Mouse (Mus musculus) kidney, adult 11 months (tissue): ENCODE data around the gene Tmem202.

ENCODE experiments used
- DNase-seq: peaks from one replicate; pipeline ENCODE4 v3.0.0; 2022

The Tmem202 gene

GRCm38 (mm10) chr9:59539441-59540137 lies at the start of gene Tmem202, which contains the start of gene Hexa:
Gene Tmem202 (minus strand): TSS chr9:59539847.
Gene Hexa (plus strand): TSS chr9:59539540.
- peak; percentile 67 for DNase-seq

- DNase-seq: no peak
These were observed 49.3 kb upstream of the Tmem202 start for GRCm38 (mm10) chr9:59588710-59589671.

- no peak for DNase-seq
These were observed 48.6 kb upstream of the Tmem202 start for GRCm38 (mm10) chr9:59588252-59588651.

- DNase-seq: peak; percentile 55
These were observed 45.2 kb upstream of the Tmem202 start for GRCm38 (mm10) chr9:59584871-59585308.

GRCm38 (mm10) chr9:59578505-59578867 lies 38.8 kb upstream of the Tmem202 start:
- DNase-seq: no peak

- peak; percentile 54 for DNase-seq
These were observed 38.3 kb upstream of the Tmem202 start, which contains the start of gene Celf6 for GRCm38 (mm10) chr9:59577844-59578504. Gene Celf6 (plus strand): TSS chr9:59577917.

GRCm38 (mm10) chr9:59577401-59577800 lies 37.8 kb upstream of the Tmem202 start:
- no peak for DNase-seq

GRCm38 (mm10) chr9:59571852-59572251 lies 32.2 kb upstream of the Tmem202 start:
- DNase-seq: no peak

- peak; percentile 48 for DNase-seq
These were observed 27.5 kb upstream of the Tmem202 start for GRCm38 (mm10) chr9:59567111-59567510.

GRCm38 (mm10) chr9:59565600-59565999 lies 26.0 kb upstream of the Tmem202 start:
- DNase-seq: peak; percentile 54

GRCm38 (mm10) chr9:59553719-59554118 lies 14.1 kb upstream of the Tmem202 start:
- DNase-seq: no peak

GRCm38 (mm10) chr9:59552610-59553009 lies 13.0 kb upstream of the Tmem202 start:
- DNase-seq: no peak

- peak; percentile 29 for DNase-seq
These were observed 12.0 kb upstream of the Tmem202 start for GRCm38 (mm10) chr9:59551620-59552031.

- DNase-seq: no peak
These were observed 11.4 kb upstream of the Tmem202 start for GRCm38 (mm10) chr9:59551017-59551416.

GRCm38 (mm10) chr9:59550077-59550476 lies 10.4 kb upstream of the Tmem202 start:
- no peak for DNase-seq

GRCm38 (mm10) chr9:59548961-59549487 lies 9.4 kb upstream of the Tmem202 start:
- DNase-seq: no peak

GRCm38 (mm10) chr9:59547869-59548268 lies 8.2 kb upstream of the Tmem202 start:
- DNase-seq: no peak

- DNase-seq: no peak
These were observed 5.1 kb upstream of the Tmem202 start for GRCm38 (mm10) chr9:59544739-59545138.

- DNase-seq: no peak
These were observed 3.2 kb upstream of the Tmem202 start for GRCm38 (mm10) chr9:59542766-59543324.

- DNase-seq: no peak
These were observed 2.0 kb upstream of the Tmem202 start for GRCm38 (mm10) chr9:59541617-59542016.

- no peak for DNase-seq
These were observed 2.0 kb downstream of the Tmem202 start for GRCm38 (mm10) chr9:59537651-59538050.

GRCm38 (mm10) chr9:59533889-59534288 lies 5.8 kb downstream of the Tmem202 start:
- peak; percentile 19 for DNase-seq
